In the genomic region with DNA sequence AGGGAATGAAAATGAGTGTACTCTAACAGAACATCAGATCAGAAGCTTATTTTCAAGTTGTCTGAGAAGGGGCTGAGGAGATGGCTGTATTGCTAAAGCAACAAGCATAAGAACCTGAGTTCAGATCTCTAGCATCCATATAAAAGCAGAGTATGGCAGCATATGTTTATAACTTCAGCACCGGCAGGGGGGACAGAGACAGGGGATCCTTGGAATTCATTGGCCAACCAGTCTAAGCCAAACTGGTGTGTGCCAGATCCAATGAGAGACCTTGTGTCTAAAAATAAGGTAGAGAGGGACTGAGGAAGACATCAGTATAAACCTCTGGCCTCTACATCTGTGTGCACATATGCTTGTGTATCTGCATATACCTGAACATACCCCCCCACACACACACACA, we compare ENCODE assay signal across 17 mouse cellular contexts.
DNase-seq lines count a peak whose midpoint lies in the region; ATAC-seq and TF ChIP-seq lines count a peak whose summit lies in the region.
"Had no signal": no experiment of that assay in that cellular context is flagged by ENCODE, and none has a peak within 500 bp of the region (broad histone marks: within the 10 kb centered on the region; RNA-seq: fewer than 3 reads in every experiment).

No protein-coding gene starts in this region.

- H3K9me3 ChIP-seq in hindbrain, embryonic 11.5 days (ENCODE audit: control insufficient read depth, low read length), result no peaks in the 10 kb centered on the region
- no peaks in the 10 kb centered on the region for H3K9me3 ChIP-seq in hindbrain, postnatal 0 days (ENCODE audit: low read length)
- H3K9me3 ChIP-seq: forebrain, embryonic 13.5 days had no signal

- 74% methylated on average over 1 of the region's 1 CpGs for WGBS in hindbrain, embryonic 11.5 days
- 78% methylated on average over 1 of the region's 1 CpGs for WGBS in hindbrain, postnatal 0 days

- H3K4me3 ChIP-seq in hindbrain, embryonic 11.5 days (ENCODE audit: low read depth, low read length), result no peak overlapping the region
- no peak overlapping the region for H3K4me3 ChIP-seq in hindbrain, postnatal 0 days (ENCODE audit: low read length)
- H3K4me3 ChIP-seq: forebrain, embryonic 13.5 days had no signal

- H3K36me3 ChIP-seq in hindbrain, embryonic 11.5 days (ENCODE audit: control insufficient read depth, insufficient read depth, low read length), result no peaks in the 10 kb centered on the region
- H3K36me3 ChIP-seq in hindbrain, postnatal 0 days (ENCODE audit: insufficient read depth, low read length), result no peaks in the 10 kb centered on the region

- DNase-seq in hindbrain, embryonic 11.5 days (ENCODE audit: low spot score), result peak; percentile 10
- no peak for DNase-seq in hindbrain, postnatal 0 days (ENCODE audit: low spot score)
- DNase-seq in ES-CJ7 (ENCODE audit: low read depth, low spot score) (peak; percentile 6), ZHBTc4 (ENCODE audit: low read depth, low spot score) (peak; percentile 16)
- peak; percentile 34 for DNase-seq in forelimb bud, embryonic 11.5 days (ENCODE audit: low read depth, low spot score)
- no peak for DNase-seq in frontal cortex, adult 2 months (ENCODE audit: extremely low spot score in 1 of 2, low spot score in 1 of 2)
- no peak for DNase-seq in left cerebral cortex, adult 9 months (ENCODE audit: low spot score in 2 of 2)
- DNase-seq: cerebellum, postnatal 25 days; heart, adult 18-20 months; heart, postnatal 36 days; kidney, postnatal 36 days; lung, postnatal 10 days had no signal

- TF ChIP-seq CTCF in hindbrain, postnatal 0 days (IDR thresholded peaks at IDR 0.05; ENCODE audit: low read depth), result no peak

- H3K4me2 ChIP-seq in hindbrain, embryonic 11.5 days (replicated peaks; ENCODE audit: low read depth, low read length), result no peak overlapping the region
- no peak overlapping the region for H3K4me2 ChIP-seq in hindbrain, postnatal 0 days (ENCODE audit: low read depth, low read length)
- H3K4me2 ChIP-seq: forebrain, embryonic 13.5 days; midbrain, embryonic 11.5 days had no signal

- no peaks in the 10 kb centered on the region for H3K27me3 ChIP-seq in hindbrain, embryonic 11.5 days (ENCODE audit: control insufficient read depth, insufficient read depth, low read length)
- H3K27me3 ChIP-seq in hindbrain, postnatal 0 days (ENCODE audit: insufficient read depth, low read length), result no peaks in the 10 kb centered on the region
- H3K27me3 ChIP-seq: forebrain, embryonic 13.5 days had no signal

- no peak overlapping the region for H3K27ac ChIP-seq in hindbrain, embryonic 11.5 days (ENCODE audit: low read depth, low read length)
- H3K27ac ChIP-seq in hindbrain, postnatal 0 days, result no peak overlapping the region
- H3K27ac ChIP-seq: forebrain, embryonic 13.5 days; liver, embryonic 14.5 days had no signal

- H3K9ac ChIP-seq in hindbrain, embryonic 11.5 days (ENCODE audit: low read depth, low read length), result no peak overlapping the region
- H3K9ac ChIP-seq in hindbrain, postnatal 0 days (replicated peaks; ENCODE audit: low read length), result no peak overlapping the region
- H3K9ac ChIP-seq: forebrain, embryonic 13.5 days; liver, embryonic 14.5 days had no signal

- no peak for ATAC-seq in hindbrain, embryonic 11.5 days (ENCODE audit: low FRiP score)
- no peak for ATAC-seq in hindbrain, postnatal 0 days
- ATAC-seq: activated CD4-positive, CD25-positive, alpha-beta regulatory T cell, adult 4 months; forebrain, embryonic 13.5 days; intestine, embryonic 16.5 days had no signal

- H3K4me1 ChIP-seq in hindbrain, embryonic 11.5 days (replicated peaks; ENCODE audit: control insufficient read depth, insufficient read depth, low read length), result no peaks in the 10 kb centered on the region
- no peaks in the 10 kb centered on the region for H3K4me1 ChIP-seq in hindbrain, postnatal 0 days (ENCODE audit: insufficient read depth, low read length)

Comparison
In these comparisons a context has a peak if more than half of its experiments do, and no peak if none do; other contexts are left out.
1. DNase-seq: peak in hindbrain, embryonic 11.5 days (single experiment), ES-CJ7 (single experiment), ZHBTc4 (single experiment) and forelimb bud, embryonic 11.5 days (single experiment); none in hindbrain, postnatal 0 days (single experiment), frontal cortex, adult 2 months (0 of 2) and left cerebral cortex, adult 9 months (0 of 2).